Mouse (Mus musculus): ENCODE data around the gene Usb1. TPM values are rescaled to one million over a fixed set of nuclear protein-coding genes. Genes with fewer than 3 reads are reported as not detected.

The Usb1 gene
- 1 to 10 TPM; 6.6 to 7.2 TPM for total RNA-seq (2021)
- long read RNA-seq, experiment 1, transcript Usb1-201 (7 exons, 1,758 nt): major isoform, 6 of 8 reads
- long read RNA-seq, experiment 1, partial matches to known transcripts: 0 of 8 reads
- long read RNA-seq, experiment 1, other reads (novel, unspliced or antisense): 2 of 8 reads
- long read RNA-seq, experiment 2, partial matches to known transcripts: 0 of 4 reads
- long read RNA-seq, experiment 2, other reads (novel, unspliced or antisense): 0 of 4 reads

- intact Hi-C loops (cut with DNase I; ENCODE audit: low total_unique reads): loop anchor here (2.0 kb wide), 1 partner anchor 79 kb away; no protein-coding TSS in a partner anchor
These were observed at the start of gene Usb1, which contains the start of gene Zfp319 for GRCm38 (mm10) chr8:95331720-95332436. Gene Usb1, plus strand, starts transcription at chr8:95332284. Gene Zfp319, minus strand, starts transcription at chr8:95331950.

DNA sequence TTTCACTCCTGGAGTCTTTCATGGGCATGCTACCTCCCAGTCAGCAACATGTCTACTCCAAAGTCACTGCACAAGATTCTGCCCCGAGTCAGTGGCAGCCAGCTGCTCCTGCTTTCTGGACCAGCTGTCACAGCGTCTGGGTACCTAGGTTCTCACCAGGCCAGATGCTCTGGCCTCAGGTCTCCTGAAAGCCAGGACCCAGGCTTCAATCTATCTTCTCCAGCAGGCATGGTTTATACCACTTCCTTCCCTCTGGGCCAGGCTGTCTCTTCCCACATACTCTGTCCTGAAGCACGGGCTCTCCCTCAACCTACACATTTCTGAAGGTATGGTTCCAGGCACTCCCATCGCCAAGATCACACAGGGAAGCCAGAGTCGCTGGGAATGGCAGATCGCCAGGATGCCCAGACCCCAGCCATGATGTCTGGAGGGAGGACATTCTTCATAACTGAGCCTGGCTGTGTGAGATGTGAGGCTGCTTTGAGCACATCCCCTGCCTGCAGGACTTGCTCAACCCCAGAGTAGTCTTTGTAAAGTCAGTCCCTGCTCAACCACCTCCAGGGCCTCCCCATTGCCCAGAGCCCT lies 42.9 kb upstream of the Usb1 start:
- intact Hi-C loops (cut with DNase I; ENCODE audit: low total_unique reads): no loop called here
- no peak for DNase-seq

More at GRCm38 (mm10) chr8:95331720-95332436, at the start of gene Usb1, which contains the start of gene Zfp319:
- DNase-seq: peak; percentile 96

DNA sequence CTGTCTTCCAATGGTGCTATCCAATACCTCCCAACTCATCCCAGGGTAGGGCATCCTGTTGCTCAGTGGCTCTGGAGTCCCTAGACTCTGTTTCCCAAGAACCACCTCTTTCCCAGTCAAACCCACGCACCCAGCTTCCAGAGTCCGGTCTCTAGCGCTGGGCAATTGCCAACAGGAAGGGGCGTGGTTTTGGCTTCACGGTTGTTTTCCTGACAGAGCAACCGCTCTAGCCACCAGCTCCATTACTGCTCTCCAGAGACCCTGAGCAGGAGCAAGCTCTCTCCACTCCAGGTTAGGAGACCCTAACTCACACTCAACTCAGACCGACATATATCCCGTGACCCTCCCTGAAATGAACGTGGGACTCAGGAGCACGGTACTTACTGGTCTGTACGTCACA lies 38.9 kb upstream of the Usb1 start:
- intact Hi-C loops (cut with DNase I; ENCODE audit: low total_unique reads): no loop called here

DNA sequence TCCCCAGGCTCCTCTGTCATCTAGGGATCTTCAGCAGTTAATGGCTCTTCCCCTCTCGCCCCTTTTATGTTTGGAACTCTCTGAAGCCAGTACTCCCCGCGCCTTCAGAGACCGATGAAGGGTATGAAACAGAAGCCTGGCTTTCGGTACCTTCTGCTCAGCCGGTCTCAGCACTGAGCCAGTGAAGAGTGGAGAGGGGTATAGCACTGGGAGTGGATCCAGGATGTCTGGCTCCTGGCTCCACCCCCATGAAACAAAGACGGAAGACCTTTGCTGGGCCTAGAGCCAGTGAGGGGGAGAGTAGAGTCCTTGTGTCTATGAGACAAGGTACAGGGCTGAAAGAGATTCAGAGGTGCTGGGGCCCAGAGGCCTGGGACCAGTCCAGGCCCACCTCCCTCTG lies 38.2 kb upstream of the Usb1 start:
- DNase-seq: peak; percentile 25
- intact Hi-C loops (cut with DNase I; ENCODE audit: low total_unique reads): no loop called here

More for the DNA sequence above, 38.9 kb upstream of the Usb1 start:
- peak; percentile 86 for DNase-seq

- intact Hi-C loops (cut with DNase I; ENCODE audit: low total_unique reads): loop anchor here (2.0 kb wide), 1 partner anchor 50 kb away; no protein-coding TSS in a partner anchor
- no peak for DNase-seq
These were observed 29.7 kb upstream of the Usb1 start for GRCm38 (mm10) chr8:95302410-95302809.

DNA sequence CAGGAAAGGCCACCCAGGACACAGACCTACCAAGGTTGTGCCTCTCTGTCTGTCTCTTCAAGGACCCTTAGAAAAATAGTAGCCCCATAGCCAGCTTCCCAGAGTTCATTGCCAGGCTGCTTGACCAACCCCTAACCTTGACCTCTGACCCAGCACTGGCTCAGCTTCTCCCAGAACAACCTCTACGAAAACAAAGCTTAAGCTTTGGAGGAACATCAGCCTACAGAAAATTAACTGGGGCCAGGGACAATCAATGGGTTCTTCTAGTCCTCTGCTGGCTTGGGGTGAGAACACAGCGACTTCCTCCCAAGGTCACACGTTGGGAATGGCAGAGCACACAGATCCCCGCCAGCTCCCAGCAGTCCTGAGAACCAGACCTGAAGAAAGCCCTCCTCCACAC lies 26.6 kb upstream of the Usb1 start:
- intact Hi-C loops (cut with DNase I; ENCODE audit: low total_unique reads): no loop called here
- DNase-seq: no peak

- intact Hi-C loops (cut with DNase I; ENCODE audit: low total_unique reads): no loop called here
These were observed 25.7 kb upstream of the Usb1 start, which contains the start of gene Cngb1 for GRCm38 (mm10) chr8:95306431-95306830. Gene Cngb1, minus strand, starts transcription at chr8:95306585.

GRCm38 (mm10) chr8:95310342-95310970 lies 21.6 kb upstream of the Usb1 start, which contains the start of gene Tepp:
Gene Tepp, plus strand, starts transcription at chr8:95310566.
- intact Hi-C loops (cut with DNase I; ENCODE audit: low total_unique reads): no loop called here
- DNase-seq: no peak

More at GRCm38 (mm10) chr8:95306431-95306830, 25.7 kb upstream of the Usb1 start, which contains the start of gene Cngb1:
- DNase-seq: no peak

- no peak for DNase-seq
- intact Hi-C loops (cut with DNase I; ENCODE audit: low total_unique reads): no loop called here
These were observed 19.2 kb upstream of the Usb1 start for GRCm38 (mm10) chr8:95312836-95313235.

- intact Hi-C loops (cut with DNase I; ENCODE audit: low total_unique reads): no loop called here
- no peak for DNase-seq
These were observed 18.2 kb upstream of the Usb1 start for GRCm38 (mm10) chr8:95313857-95314256.

DNA sequence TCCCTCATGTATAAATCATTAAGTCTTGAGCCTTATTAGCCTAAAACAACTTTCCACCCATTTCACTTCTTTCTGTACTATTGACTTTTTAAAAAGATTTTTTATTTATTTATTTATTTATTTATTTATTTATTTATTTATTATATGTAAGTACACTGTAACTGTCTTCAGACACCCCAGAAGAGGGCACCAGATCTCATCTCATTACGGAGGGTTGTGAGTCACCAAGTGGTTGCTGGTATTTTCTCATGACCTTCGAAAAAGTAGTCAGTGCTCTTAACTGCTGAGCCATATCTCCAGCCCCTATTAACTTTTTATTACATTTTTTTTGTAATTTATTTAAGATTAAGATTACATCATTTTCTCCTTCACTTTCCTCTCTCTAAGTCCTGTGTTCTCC lies 17.4 kb upstream of the Usb1 start:
- intact Hi-C loops (cut with DNase I; ENCODE audit: low total_unique reads): no loop called here

GRCm38 (mm10) chr8:95315350-95315749 lies 16.7 kb upstream of the Usb1 start:
- no peak for DNase-seq
- intact Hi-C loops (cut with DNase I; ENCODE audit: low total_unique reads): no loop called here

More for the DNA sequence above, 17.4 kb upstream of the Usb1 start:
- DNase-seq: no peak

GRCm38 (mm10) chr8:95320224-95321139 lies 11.6 kb upstream of the Usb1 start:
- intact Hi-C loops (cut with DNase I; ENCODE audit: low total_unique reads): no loop called here
- DNase-seq: peak; percentile 28

GRCm38 (mm10) chr8:95323201-95323600 lies 8.9 kb upstream of the Usb1 start:
- intact Hi-C loops (cut with DNase I; ENCODE audit: low total_unique reads): no loop called here
- no peak for DNase-seq

DNA sequence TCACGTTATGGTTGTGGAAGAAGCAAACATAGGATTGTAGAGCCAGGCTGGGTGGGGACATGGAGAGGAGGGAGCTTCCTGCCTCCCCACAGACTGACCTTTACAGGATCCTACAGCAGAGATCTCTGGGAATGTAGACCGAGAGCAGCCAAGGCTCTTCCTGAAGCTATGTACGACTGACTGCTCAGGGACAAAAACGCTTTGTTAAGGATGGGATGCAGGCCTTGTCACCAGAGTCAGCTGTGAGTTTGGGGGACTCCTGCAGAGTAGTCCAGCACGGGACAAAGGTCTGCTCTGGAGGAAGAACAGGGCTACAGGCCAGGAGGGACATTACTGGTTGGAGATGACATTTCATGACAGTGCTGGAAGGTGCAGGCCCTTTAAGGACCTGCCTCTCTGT lies 7.4 kb upstream of the Usb1 start:
- no peak for DNase-seq
- intact Hi-C loops (cut with DNase I; ENCODE audit: low total_unique reads): no loop called here

DNA sequence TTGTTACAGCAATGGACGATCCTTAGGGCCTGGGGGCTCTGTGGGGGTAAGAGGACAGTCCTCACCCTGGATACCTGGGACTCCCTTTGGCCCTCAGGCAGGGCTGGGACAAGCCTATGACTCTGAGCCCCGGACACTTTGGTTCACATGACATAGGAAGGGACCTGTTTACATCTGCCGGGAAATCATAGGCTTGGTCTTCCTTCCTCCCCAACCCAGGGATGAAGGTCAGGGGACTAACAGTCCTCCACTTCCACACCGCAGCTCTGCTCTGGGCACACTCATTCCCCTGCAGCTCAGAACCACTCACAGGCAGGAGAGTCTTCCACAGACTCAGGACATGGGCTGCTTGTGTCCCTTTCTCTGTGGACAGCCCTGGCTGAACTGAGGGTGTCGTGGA lies 5.3 kb upstream of the Usb1 start:
- intact Hi-C loops (cut with DNase I; ENCODE audit: low total_unique reads): no loop called here
- no peak for DNase-seq

- DNase-seq: no peak
- intact Hi-C loops (cut with DNase I; ENCODE audit: low total_unique reads): no loop called here
These were observed 4.1 kb upstream of the Usb1 start for GRCm38 (mm10) chr8:95327866-95328465.

GRCm38 (mm10) chr8:95330367-95330766 lies 1.7 kb upstream of the Usb1 start:
- no peak for DNase-seq
- intact Hi-C loops (cut with DNase I; ENCODE audit: low total_unique reads): loop anchor here (2.0 kb wide), 1 partner anchor 78 kb away; no protein-coding TSS in a partner anchor

Measured in gastrocnemius, postnatal 14 days (tissue).